Mouse (Mus musculus): ENCODE measurements around the gene Zbtb20. TPM values are rescaled to one million over a fixed set of nuclear protein-coding genes. Genes with fewer than 3 reads are reported as not detected.

Gene Zbtb20
- total RNA-seq, 4 experiments from 2014 or later: 90.8 to 101 (median 92.1) TPM

GRCm38 (mm10) chr16:43441392-43441791, 565.7 kb downstream of the Zbtb20 start:
- no peak for DNase-seq (ENCODE audit: low spot score in 2 of 2)

- no peak for DNase-seq (ENCODE audit: low spot score in 2 of 2)
Measured at GRCm38 (mm10) chr16:43443034-43443433, 567.4 kb downstream of the Zbtb20 start.

GRCm38 (mm10) chr16:43448141-43448981, 572.7 kb downstream of the Zbtb20 start:
- no peak for DNase-seq (ENCODE audit: low spot score in 2 of 2)

GRCm38 (mm10) chr16:43454370-43454934, 578.8 kb downstream of the Zbtb20 start:
- DNase-seq (ENCODE audit: low spot score in 2 of 2): no peak

- no peak for DNase-seq (ENCODE audit: low spot score in 2 of 2)
Measured at GRCm38 (mm10) chr16:43456446-43457172, 580.9 kb downstream of the Zbtb20 start.

GRCm38 (mm10) chr16:43457814-43458213, 582.1 kb downstream of the Zbtb20 start:
- DNase-seq (ENCODE audit: low spot score in 2 of 2): no peak

- no peak for DNase-seq (ENCODE audit: low spot score in 2 of 2)
Measured at GRCm38 (mm10) chr16:43458726-43459223, 583.1 kb downstream of the Zbtb20 start.

GRCm38 (mm10) chr16:43461745-43462378, 586.2 kb downstream of the Zbtb20 start:
- no peak for DNase-seq (ENCODE audit: low spot score in 2 of 2)

GRCm38 (mm10) chr16:43462470-43463455, 587.1 kb downstream of the Zbtb20 start:
- DNase-seq (ENCODE audit: low spot score in 2 of 2): no peak

- no peak for DNase-seq (ENCODE audit: low spot score in 2 of 2)
Measured at GRCm38 (mm10) chr16:43463684-43464475, 588.2 kb downstream of the Zbtb20 start.

- DNase-seq (ENCODE audit: low spot score in 2 of 2): peak; percentile 58 to 65
Measured at GRCm38 (mm10) chr16:43464476-43465080, 588.9 kb downstream of the Zbtb20 start.

- DNase-seq (ENCODE audit: low spot score in 2 of 2): no peak
Measured at GRCm38 (mm10) chr16:43465368-43465839, 589.7 kb downstream of the Zbtb20 start.

GRCm38 (mm10) chr16:43465921-43466748, 590.5 kb downstream of the Zbtb20 start:
- DNase-seq (ENCODE audit: low spot score in 2 of 2): no peak

- DNase-seq (ENCODE audit: low spot score in 2 of 2): no peak
Measured at GRCm38 (mm10) chr16:43466749-43467065, 591.0 kb downstream of the Zbtb20 start.

- DNase-seq (ENCODE audit: low spot score in 2 of 2): no peak
Measured at GRCm38 (mm10) chr16:43471060-43471459, 595.4 kb downstream of the Zbtb20 start.

GRCm38 (mm10) chr16:43474941-43475728, 599.5 kb downstream of the Zbtb20 start:
- no peak for DNase-seq (ENCODE audit: low spot score in 2 of 2)

- DNase-seq (ENCODE audit: low spot score in 2 of 2): no peak
Measured at GRCm38 (mm10) chr16:43476921-43477320, 601.2 kb downstream of the Zbtb20 start.

Data from gastrocnemius, adult 8-10 months (tissue).